Mouse (Mus musculus): ENCODE data around the gene Ncoa1. TPM values are rescaled to one million over a fixed set of nuclear protein-coding genes. Genes with fewer than 3 reads are reported as not detected.
A peak's percentile ranks its signal among the peaks of the same experiment; 100 is the strongest.
"Not testable (repeated sequence)": the region's sequence is repeated elsewhere in the genome, so short reads cannot be mapped to it uniquely, and the experiment has no call there.

Gene Ncoa1
- polyA plus RNA-seq, 1 experiment from 2014 or later = 14.6 TPM

DNA sequence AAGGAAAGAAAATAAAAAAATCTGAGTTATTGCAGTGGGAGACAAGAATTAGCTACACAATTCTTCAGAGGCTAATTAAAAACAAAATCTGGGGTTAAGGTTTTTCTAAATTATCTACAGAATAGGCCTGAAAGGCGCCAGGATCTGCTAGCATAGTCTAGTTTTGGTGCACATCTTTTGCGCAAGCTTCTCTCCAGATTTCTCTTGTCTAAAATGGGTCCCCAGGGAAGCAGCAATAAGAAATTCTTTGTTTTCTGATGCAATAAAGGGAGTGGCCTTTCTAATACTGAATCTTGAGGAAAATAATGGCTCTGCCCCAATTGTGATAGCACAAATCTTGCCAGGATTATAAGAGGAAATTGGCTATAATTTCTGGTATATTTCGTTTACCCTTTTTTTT is 93.9 kb downstream of the Ncoa1 start:
- WGBS = 71% methylated on average over 3 of the region's 3 CpGs
- no peak for ATAC-seq (ENCODE audit: low read depth)
- H3K27ac ChIP-seq (replicated peaks) = no peak overlapping the region

DNA sequence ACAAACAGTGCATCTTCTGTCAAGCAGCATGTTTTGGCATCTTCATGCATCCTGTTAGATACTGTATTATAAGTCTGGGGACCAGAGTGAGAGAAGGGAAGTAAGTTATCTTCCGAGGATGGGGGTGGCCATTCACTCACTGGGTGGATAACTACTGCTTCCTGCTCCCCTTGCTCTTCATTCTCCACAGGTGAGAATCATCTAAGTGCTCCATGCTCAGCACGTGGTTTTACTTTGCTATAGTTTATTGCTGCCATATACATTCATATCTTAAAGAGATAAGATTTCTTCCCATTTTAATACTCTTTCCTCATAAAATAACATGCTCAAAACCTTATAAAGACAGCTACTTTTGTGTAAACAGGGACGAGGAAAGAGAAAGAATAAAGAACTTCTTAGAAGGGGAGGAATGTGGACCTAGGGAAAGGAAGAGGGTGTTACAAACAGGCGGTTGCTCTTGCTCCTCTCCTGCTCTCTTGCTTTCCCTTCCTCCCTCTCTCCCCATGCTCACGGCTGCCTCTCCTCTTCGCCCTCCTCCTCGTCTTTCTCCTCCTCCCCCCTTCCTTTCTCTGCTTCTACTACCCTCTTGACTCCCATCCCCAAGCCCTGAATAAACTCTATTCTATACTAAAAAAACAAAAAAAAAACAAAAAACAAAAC is 97.6 kb downstream of the Ncoa1 start:
- no peaks in the 10 kb centered on the region for H3K36me3 ChIP-seq
- H3K4me2 ChIP-seq = no peak overlapping the region
- no peaks in the 10 kb centered on the region for H3K9me3 ChIP-seq
- no peak overlapping the region for H3K27ac ChIP-seq (replicated peaks)
- H3K9ac ChIP-seq = no peak overlapping the region
- no peak for ATAC-seq (ENCODE audit: low read depth)
- no peak overlapping the region for H3K4me3 ChIP-seq
- no peaks in the 10 kb centered on the region for H3K27me3 ChIP-seq
- peaks cover 14% of the 10 kb centered on the region; the same call in 1 of the 2 replicates for H3K4me1 ChIP-seq (replicated peaks)
- WGBS = 52% methylated on average over 7 of the region's 7 CpGs

More for the DNA sequence above, 93.9 kb downstream of the Ncoa1 start:
- Histone ChIP-seq H3K4me3 (no peak overlapping the region), H3K4me1 (replicated peaks) (0 out of 2 replicates have a peak, but pooled peaks cover 4% of the 10 kb centered on the region), H3K4me2 (no peak overlapping the region), H3K27me3 (no peaks in the 10 kb centered on the region), H3K9ac (no peak overlapping the region), H3K36me3 (no peaks in the 10 kb centered on the region), H3K9me3 (no peaks in the 10 kb centered on the region)

DNA sequence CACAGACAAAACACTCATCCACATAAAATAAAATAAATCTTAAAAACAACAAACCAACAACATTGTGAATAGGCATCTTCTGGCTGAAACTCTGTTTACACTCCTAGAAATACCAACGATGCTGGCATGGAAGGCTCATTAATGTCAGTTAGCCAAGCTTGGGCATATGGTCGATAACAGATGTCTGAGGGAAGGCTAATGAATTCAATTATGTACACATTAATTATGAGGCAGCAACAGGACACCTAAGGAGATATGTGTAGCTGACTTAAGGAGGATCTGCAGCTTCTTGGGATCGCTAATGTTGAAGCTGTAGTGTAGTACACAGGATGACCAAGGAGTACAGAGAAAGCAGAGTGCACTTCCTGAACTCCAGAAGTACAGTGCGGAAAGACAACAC is 100.5 kb downstream of the Ncoa1 start:
- no peak overlapping the region for H3K4me2 ChIP-seq
- no peaks in the 10 kb centered on the region for H3K36me3 ChIP-seq
- H3K9ac ChIP-seq = no peak overlapping the region
- ATAC-seq (ENCODE audit: low read depth) = no peak
- no peak overlapping the region for H3K4me3 ChIP-seq
- no peaks in the 10 kb centered on the region for H3K27me3 ChIP-seq
- no peak overlapping the region for H3K27ac ChIP-seq (replicated peaks)
- 75% methylated on average over 4 of the region's 4 CpGs for WGBS
- no peaks in the 10 kb centered on the region for H3K9me3 ChIP-seq
- H3K4me1 ChIP-seq (replicated peaks) = peaks cover 19% of the 10 kb centered on the region; the same call in 1 of the 2 replicates

DNA sequence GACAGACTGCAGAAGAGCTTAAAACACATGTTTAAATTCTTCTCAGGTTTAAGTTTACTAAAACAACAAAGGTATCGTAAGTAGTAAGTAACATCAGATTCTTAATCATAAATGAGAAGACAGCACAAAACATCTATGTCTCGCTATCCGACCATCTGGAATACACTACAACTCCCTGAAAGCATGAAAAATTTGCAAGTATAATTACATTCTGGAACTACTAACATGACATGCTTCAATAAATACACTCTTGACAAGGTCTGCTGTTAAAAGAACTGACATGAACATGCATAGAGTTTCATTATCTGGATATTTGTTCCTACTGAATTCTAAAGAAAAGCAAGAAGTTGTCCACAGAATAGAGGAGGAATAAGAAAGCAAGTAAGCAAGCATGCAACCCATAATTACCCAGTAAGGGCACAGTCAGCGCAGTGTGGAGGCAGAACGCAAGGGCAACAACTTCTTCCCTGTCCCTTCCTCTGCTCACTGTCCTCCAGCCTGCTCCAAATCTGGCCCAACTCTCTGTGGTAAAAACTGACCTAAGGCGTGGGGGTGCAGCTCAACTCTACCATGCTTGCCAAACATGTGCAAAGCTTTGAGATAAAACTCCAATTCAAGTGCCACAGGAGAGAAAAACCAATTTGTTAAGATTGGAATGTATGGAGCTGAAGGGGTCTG is 102.0 kb downstream of the Ncoa1 start:
- Histone ChIP-seq H3K9ac (no peak overlapping the region), H3K4me1 (replicated peaks) (peaks cover 19% of the 10 kb centered on the region; the same call in 1 of the 2 replicates), H3K27ac (replicated peaks) (no peak overlapping the region), H3K4me2 (no peak overlapping the region), H3K4me3 (no peak overlapping the region), H3K36me3 (no peaks in the 10 kb centered on the region), H3K9me3 (no peaks in the 10 kb centered on the region), H3K27me3 (no peaks in the 10 kb centered on the region)
- ATAC-seq (ENCODE audit: low read depth) = no peak
- 65% methylated on average over 6 of the region's 6 CpGs for WGBS

DNA sequence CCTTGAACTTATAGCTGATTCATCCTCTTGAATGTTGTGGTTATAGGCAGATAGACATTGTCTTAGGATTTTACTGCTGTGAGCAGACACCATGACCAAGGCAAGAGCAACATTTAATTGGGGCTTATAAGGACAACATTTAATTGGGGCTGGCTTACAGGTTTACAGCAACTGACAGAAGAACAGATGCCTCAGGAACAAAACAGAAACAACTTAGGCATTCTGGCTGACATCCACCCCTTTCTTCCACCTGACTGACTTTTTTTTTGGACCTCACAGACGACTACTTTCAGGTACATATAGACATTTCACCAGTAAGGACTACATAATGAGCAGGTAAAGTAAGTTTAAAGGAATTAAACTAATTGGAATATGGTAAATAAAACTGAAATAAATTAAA is 105.6 kb downstream of the Ncoa1 start:
- peaks cover 14% of the 10 kb centered on the region; the same call in 1 of the 2 replicates for H3K4me1 ChIP-seq (replicated peaks)
- H3K36me3 ChIP-seq = no peaks in the 10 kb centered on the region
- no peak overlapping the region for H3K27ac ChIP-seq (replicated peaks)
- WGBS = 74% methylated on average over 1 of the region's 1 CpGs
- H3K9ac ChIP-seq = no peak overlapping the region
- H3K9me3 ChIP-seq = no peaks in the 10 kb centered on the region
- H3K4me3 ChIP-seq = no peak overlapping the region
- ATAC-seq (ENCODE audit: low read depth) = no peak
- no peaks in the 10 kb centered on the region for H3K27me3 ChIP-seq
- H3K4me2 ChIP-seq = no peak overlapping the region

DNA sequence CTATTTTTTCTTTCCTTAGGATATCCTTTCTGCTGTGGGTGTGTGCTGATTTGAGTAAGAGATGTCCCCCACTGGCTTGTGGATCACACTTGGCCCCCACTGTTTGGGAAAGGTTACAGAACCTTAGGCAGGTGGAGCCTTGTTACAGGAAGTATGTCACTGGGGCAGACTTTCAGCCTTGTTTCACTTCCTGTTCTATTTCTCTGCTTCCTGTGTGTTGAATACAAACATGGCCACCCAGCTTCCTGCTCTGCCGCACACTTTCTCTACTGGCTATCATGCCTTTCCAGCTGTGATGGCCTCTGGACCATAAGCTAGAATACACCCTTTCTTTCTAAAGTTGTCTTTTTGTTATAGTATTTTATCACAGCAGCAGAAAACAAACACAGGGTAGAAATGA is 111.0 kb downstream of the Ncoa1 start:
- no peaks in the 10 kb centered on the region for H3K4me1 ChIP-seq (replicated peaks)
- H3K9ac ChIP-seq = no peak overlapping the region
- 83% methylated on average over 1 of the region's 1 CpGs for WGBS
- H3K27ac ChIP-seq (replicated peaks) = no peak overlapping the region
- H3K4me2 ChIP-seq = no peak overlapping the region
- no peaks in the 10 kb centered on the region for H3K27me3 ChIP-seq
- no peak for ATAC-seq (ENCODE audit: low read depth)
- no peak overlapping the region for H3K4me3 ChIP-seq
- H3K36me3 ChIP-seq = no peaks in the 10 kb centered on the region
- H3K9me3 ChIP-seq = no peaks in the 10 kb centered on the region

DNA sequence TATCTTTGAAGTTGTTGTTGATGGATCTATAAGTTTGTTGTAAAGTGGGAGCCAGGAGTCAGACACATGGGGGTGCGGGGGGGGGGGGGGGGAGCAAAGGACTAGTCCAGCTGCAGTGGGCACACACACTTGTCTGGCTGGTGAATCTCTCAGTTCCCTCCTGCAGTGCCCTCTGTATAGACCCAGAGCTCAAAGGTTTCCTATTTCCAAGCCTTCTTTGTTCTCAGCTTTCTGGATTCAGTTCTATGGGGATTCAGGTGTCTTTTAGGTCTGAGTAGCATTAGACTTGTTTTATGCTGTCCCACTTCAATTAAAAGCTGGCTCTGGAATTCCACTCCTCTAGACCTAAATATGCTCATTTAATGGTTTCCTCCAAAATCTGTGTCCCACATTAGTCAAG is 117.5 kb downstream of the Ncoa1 start:
- ATAC-seq (ENCODE audit: low read depth) = no peak
- no peaks in the 10 kb centered on the region for H3K9me3 ChIP-seq
- 38% methylated on average over 1 of the region's 1 CpGs for WGBS
- H3K27me3 ChIP-seq = no peaks in the 10 kb centered on the region
- H3K36me3 ChIP-seq = no peaks in the 10 kb centered on the region
- no peak overlapping the region for H3K4me2 ChIP-seq
- no peak overlapping the region for H3K4me3 ChIP-seq
- no peak overlapping the region for H3K27ac ChIP-seq (replicated peaks)
- peaks cover 6% of the 10 kb centered on the region; the same call in 1 of the 2 replicates for H3K4me1 ChIP-seq (replicated peaks)
- no peak overlapping the region for H3K9ac ChIP-seq

DNA sequence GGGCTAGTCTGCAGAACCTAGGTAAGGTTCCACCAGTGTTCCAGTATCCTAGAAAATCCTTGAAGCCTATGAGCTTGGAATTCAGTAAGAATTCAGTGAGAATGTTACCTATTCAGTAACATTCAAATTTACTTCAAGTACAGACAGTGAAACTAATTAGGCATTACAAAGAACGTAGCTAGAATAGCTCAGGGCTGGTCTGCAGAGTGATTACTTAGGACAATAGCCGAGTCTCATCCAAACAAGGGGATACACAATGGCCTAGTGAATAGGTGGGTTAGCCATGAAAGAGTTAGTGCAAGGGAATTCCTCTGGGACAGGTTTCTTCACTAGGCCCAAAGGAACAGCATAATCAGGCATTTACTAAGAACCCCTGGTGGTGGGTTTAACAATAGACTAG is 118.3 kb downstream of the Ncoa1 start:
- 17% methylated on average over 2 of the region's 2 CpGs for WGBS
- ATAC-seq (ENCODE audit: low read depth); H3K4me2 ChIP-seq: not testable (repeated sequence)

DNA sequence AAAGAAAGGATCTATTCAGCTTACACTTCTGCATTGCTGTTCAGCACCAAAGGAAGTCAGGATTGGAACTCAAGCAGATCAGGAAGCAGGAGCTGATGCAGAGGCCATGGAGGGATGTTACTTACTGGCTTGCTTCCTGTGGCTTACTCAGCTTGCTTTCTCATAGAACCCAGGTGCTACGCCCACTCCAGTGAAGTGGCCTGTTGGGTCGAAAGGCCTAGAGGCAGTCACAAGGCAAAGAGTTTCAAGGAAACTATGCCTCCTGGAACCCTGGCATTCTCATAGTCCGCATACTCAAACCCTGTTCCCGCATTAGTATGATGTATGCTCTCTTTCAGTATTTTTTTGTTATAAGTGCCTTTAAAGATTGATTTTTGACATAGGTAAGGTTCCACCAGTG is 118.9 kb downstream of the Ncoa1 start:
- no peaks in the 10 kb centered on the region for H3K27me3 ChIP-seq
- H3K9ac ChIP-seq = no peak overlapping the region
- peaks cover 3% of the 10 kb centered on the region; the same call in 1 of the 2 replicates for H3K36me3 ChIP-seq
- ATAC-seq (ENCODE audit: low read depth) = no peak
- WGBS = 90% methylated on average over 4 of the region's 4 CpGs
- H3K27ac ChIP-seq (replicated peaks) = no peak overlapping the region
- H3K4me3 ChIP-seq = no peak overlapping the region
- H3K4me1 ChIP-seq (replicated peaks) = peaks cover 6% of the 10 kb centered on the region; the same call in 1 of the 2 replicates
- no peak overlapping the region for H3K4me2 ChIP-seq
- no peaks in the 10 kb centered on the region for H3K9me3 ChIP-seq

More for the DNA sequence above, 118.3 kb downstream of the Ncoa1 start:
- H3K9ac ChIP-seq; H3K4me1 ChIP-seq (replicated peaks); H3K36me3 ChIP-seq; H3K4me3 ChIP-seq; H3K27me3 ChIP-seq; H3K27ac ChIP-seq (replicated peaks); H3K9me3 ChIP-seq: not testable (repeated sequence)

DNA sequence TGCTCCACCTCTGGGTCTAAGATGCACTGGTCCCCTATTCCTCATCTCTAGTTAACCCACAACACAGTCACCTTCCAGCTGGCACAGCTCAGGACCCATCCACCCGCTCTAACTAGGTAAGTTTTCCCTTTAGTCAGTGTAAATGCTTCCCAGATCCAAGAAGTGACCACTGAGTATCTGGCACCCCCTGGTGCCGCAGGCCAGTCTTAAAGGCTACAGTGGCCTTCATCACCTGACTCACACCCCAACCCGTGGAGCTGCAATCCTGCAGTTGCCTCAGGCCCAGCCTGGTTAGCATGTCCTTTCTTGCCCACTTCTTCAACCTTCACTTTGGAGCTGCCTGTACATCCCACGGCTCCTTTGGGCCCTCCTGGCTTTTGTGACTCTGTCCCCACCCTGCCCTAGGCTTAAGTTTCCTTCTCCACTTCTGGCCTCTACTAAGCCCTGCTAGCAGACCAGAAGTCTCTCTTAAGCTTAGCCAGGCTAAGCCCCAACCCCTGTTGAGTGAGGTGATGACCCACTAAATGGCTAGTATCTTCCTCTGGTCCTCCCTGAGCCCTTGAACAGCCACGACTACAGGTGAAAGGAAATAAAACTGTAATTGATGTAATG is 120.0 kb downstream of the Ncoa1 start:
- no peaks in the 10 kb centered on the region for H3K9me3 ChIP-seq
- 88% methylated on average over 5 of the region's 5 CpGs for WGBS
- H3K4me1 ChIP-seq (replicated peaks) = peaks cover 6% of the 10 kb centered on the region; the same call in 1 of the 2 replicates
- no peak for ATAC-seq (ENCODE audit: low read depth)
- no peak overlapping the region for H3K27ac ChIP-seq (replicated peaks)
- no peak overlapping the region for H3K9ac ChIP-seq
- no peak overlapping the region for H3K4me2 ChIP-seq
- no peak overlapping the region for H3K4me3 ChIP-seq
- no peaks in the 10 kb centered on the region for H3K27me3 ChIP-seq
- H3K36me3 ChIP-seq = peaks cover 4% of the 10 kb centered on the region; the same call in 1 of the 2 replicates

DNA sequence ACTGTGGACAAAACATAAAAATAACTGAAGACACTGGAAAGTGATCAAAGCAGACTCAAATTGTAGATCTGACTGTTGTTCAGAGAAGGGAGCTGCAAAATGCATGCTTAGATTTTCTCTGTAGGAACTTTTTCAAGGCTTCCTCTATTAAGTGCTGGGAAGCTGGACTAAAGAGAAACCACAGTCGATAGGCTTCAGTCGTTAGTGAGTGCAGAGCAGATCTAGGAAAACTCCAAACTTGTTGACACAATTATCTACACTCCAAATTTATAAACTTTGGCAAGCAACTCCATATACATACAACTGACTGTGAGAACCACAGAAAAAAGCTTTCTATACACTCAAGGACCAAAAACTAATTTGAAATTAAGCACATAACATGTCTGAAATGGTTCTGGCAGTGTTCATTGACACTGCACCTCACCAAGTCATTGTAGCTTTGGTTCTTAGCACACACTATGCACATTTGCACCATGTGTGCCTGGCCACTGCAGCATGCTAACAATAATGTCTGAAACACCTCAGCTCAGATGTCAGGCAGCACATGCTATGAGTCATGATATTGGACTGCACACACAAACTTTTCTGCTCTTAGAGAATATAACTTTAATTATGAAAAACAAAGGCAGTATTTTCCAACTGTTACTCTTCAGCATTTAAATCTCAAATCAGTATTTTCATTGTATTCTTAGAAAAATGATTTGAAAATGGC is 121.8 kb downstream of the Ncoa1 start:
- H3K36me3 ChIP-seq = peaks cover 4% of the 10 kb centered on the region; the same call in 1 of the 2 replicates
- 81% methylated on average over 2 of the region's 2 CpGs for WGBS
- no peak for ATAC-seq (ENCODE audit: low read depth)
- H3K4me2 ChIP-seq = no peak overlapping the region
- no peaks in the 10 kb centered on the region for H3K27me3 ChIP-seq
- H3K27ac ChIP-seq (replicated peaks) = no peak overlapping the region
- peaks cover 6% of the 10 kb centered on the region; the same call in 1 of the 2 replicates for H3K4me1 ChIP-seq (replicated peaks)
- no peak overlapping the region for H3K9ac ChIP-seq
- H3K9me3 ChIP-seq = no peaks in the 10 kb centered on the region
- H3K4me3 ChIP-seq = no peak overlapping the region

DNA sequence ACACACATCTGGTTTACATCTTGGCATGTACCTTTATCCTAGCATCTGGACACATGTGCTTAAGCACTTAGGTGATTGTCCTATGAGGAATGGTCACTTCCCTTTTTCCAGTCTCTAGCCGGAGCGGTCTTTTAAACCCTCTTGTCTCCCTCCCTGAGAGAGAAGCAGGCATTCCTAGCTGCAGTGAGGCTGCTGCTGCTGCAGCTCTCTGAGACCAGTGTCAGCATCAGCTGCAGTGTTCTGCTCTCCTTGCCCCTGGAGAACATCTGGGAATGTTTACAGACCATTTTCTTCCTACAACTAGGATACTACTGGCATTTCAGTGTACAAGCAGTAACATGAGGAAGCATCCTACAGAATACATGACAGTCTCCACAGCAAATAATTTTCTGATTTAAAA is 133.8 kb downstream of the Ncoa1 start:
- peaks cover 9% of the 10 kb centered on the region for H3K4me1 ChIP-seq (replicated peaks)
- H3K9me3 ChIP-seq = no peaks in the 10 kb centered on the region
- ATAC-seq (ENCODE audit: low read depth) = no peak
- H3K36me3 ChIP-seq = no peaks in the 10 kb centered on the region
- 63% methylated on average over 2 of the region's 2 CpGs for WGBS
- no peaks in the 10 kb centered on the region for H3K27me3 ChIP-seq
- H3K4me3 ChIP-seq = no peak overlapping the region
- no peak overlapping the region; the same call in 1 of the 2 replicates for H3K9ac ChIP-seq
- peak overlapping the region; percentile 56; the same call in 1 of the 2 replicates for H3K27ac ChIP-seq (replicated peaks)
- no peak overlapping the region for H3K4me2 ChIP-seq

All from neural tube, embryonic 13.5 days (tissue).